19 mouse cellular contexts compared by ENCODE assay signal in genomic region chr10:46071810-46072549, GRCm38 (mm10).
DNase-seq lines count a peak whose midpoint lies in the region; ATAC-seq and TF ChIP-seq lines count a peak whose summit lies in the region.
"Had no signal": no experiment of that assay in that cellular context is flagged by ENCODE, and none has a peak within 500 bp of the region (broad histone marks: within the 10 kb centered on the region; RNA-seq: fewer than 3 reads in every experiment).

No protein-coding gene starts in this region.

- no peaks in the 10 kb centered on the region for H3K27me3 ChIP-seq in forebrain, embryonic 13.5 days
- no peaks in the 10 kb centered on the region for H3K27me3 ChIP-seq in hindbrain, embryonic 15.5 days
- no peaks in the 10 kb centered on the region for H3K27me3 ChIP-seq in midbrain, embryonic 15.5 days (replicated peaks)
- H3K27me3 ChIP-seq in kidney, embryonic 14.5 days (ENCODE audit: control insufficient read depth, insufficient read depth, low read length), result no peaks in the 10 kb centered on the region
- H3K27me3 ChIP-seq: kidney, embryonic 15.5 days; limb, embryonic 12.5 days; liver, embryonic 15.5 days had no signal

- ATAC-seq in forebrain, embryonic 13.5 days, result peak; percentile 55
- ATAC-seq in hindbrain, embryonic 15.5 days (ENCODE audit: low FRiP score, low read depth), result peak; percentile 50; the same call in 1 of the 2 replicates
- peak; percentile 70 for ATAC-seq in midbrain, embryonic 15.5 days (replicated peaks)
- ATAC-seq in erythroid progenitor cell, adult 5-6 weeks (replicated peaks; ENCODE audit: low FRiP score, poor library complexity, severe bottlenecking), result no peak
- no peak for ATAC-seq in kidney, embryonic 14.5 days (ENCODE audit: low FRiP score, low TSS enrichment)

- H3K36me3 ChIP-seq in forebrain, embryonic 13.5 days (ENCODE audit: poor library complexity, severe bottlenecking), result no peaks in the 10 kb centered on the region
- no peaks in the 10 kb centered on the region for H3K36me3 ChIP-seq in hindbrain, embryonic 15.5 days
- H3K36me3 ChIP-seq in midbrain, embryonic 15.5 days (replicated peaks), result no peaks in the 10 kb centered on the region
- no peaks in the 10 kb centered on the region for H3K36me3 ChIP-seq in kidney, embryonic 14.5 days (ENCODE audit: control insufficient read depth, insufficient read depth, low read length)
- H3K36me3 ChIP-seq: heart, embryonic 10.5 days; kidney, embryonic 15.5 days; limb, embryonic 12.5 days; liver, embryonic 15.5 days had no signal

- no peak for TF ChIP-seq CTCF in brain, embryonic 14.5 days (IDR thresholded peaks at IDR 0.05; ENCODE audit: borderline replicate concordance, extremely low read depth, insufficient read depth, insufficient read length)

- H3K4me1 ChIP-seq in forebrain, embryonic 13.5 days, result peaks cover 21% of the 10 kb centered on the region
- H3K4me1 ChIP-seq in hindbrain, embryonic 15.5 days (replicated peaks), result peaks cover 24% of the 10 kb centered on the region
- H3K4me1 ChIP-seq in midbrain, embryonic 15.5 days, result peaks cover 18% of the 10 kb centered on the region
- H3K4me1 ChIP-seq in kidney, embryonic 14.5 days (ENCODE audit: control insufficient read depth, insufficient read depth, low read length), result no peaks in the 10 kb centered on the region
- H3K4me1 ChIP-seq: heart, embryonic 10.5 days; kidney, embryonic 15.5 days; liver, embryonic 15.5 days had no signal

- H3K4me2 ChIP-seq in forebrain, embryonic 13.5 days, result 0 out of 2 replicates have a peak overlapping the region, but pooled peaks have one; percentile 12
- peak overlapping the region; percentile 24; the same call in 1 of the 2 replicates for H3K4me2 ChIP-seq in hindbrain, embryonic 15.5 days
- H3K4me2 ChIP-seq in midbrain, embryonic 15.5 days, result no peak overlapping the region
- H3K4me2 ChIP-seq in kidney, embryonic 14.5 days (replicated peaks; ENCODE audit: low read depth, low read length), result no peak overlapping the region
- H3K4me2 ChIP-seq: kidney, embryonic 15.5 days; limb, embryonic 12.5 days; liver, embryonic 15.5 days had no signal

- H3K27ac ChIP-seq in forebrain, embryonic 13.5 days, result no peak overlapping the region
- H3K27ac ChIP-seq in hindbrain, embryonic 15.5 days (replicated peaks), result peak overlapping the region; percentile 58
- peak overlapping the region; percentile 71 for H3K27ac ChIP-seq in midbrain, embryonic 15.5 days
- no peak overlapping the region for H3K27ac ChIP-seq in kidney, embryonic 14.5 days (ENCODE audit: low read depth, low read length)
- H3K27ac ChIP-seq: heart, embryonic 10.5 days; kidney, embryonic 15.5 days; left cerebral cortex, adult 2 months; limb, embryonic 12.5 days; liver, embryonic 15.5 days had no signal

- 55% methylated on average over 12 of the region's 12 CpGs for WGBS in forebrain, embryonic 13.5 days
- WGBS in hindbrain, embryonic 15.5 days, result 42% methylated on average over 12 of the region's 12 CpGs
- 50% methylated on average over 12 of the region's 12 CpGs for WGBS in midbrain, embryonic 15.5 days
- WGBS in kidney, embryonic 14.5 days, result 86% methylated on average over 12 of the region's 12 CpGs

- DNase-seq in brain, embryonic 14.5 days (ENCODE audit: low read depth), result peak; percentile 71
- DNase-seq in left cerebral cortex, postnatal 14 days (ENCODE audit: low spot score in 2 of 2), result no peak
- DNase-seq in layer of hippocampus, postnatal 36 days, result no peak
- DNase-seq: cerebellum, adult 9-11 months; gastrocnemius, postnatal 36 days; heart, postnatal 10 days; lung, postnatal 36 days; right cerebral cortex, adult 18-20 months; thymus, postnatal 4 days had no signal

- H3K9me3 ChIP-seq in forebrain, embryonic 13.5 days (replicated peaks), result no peaks in the 10 kb centered on the region
- H3K9me3 ChIP-seq in hindbrain, embryonic 15.5 days, result no peaks in the 10 kb centered on the region
- no peaks in the 10 kb centered on the region for H3K9me3 ChIP-seq in midbrain, embryonic 15.5 days
- H3K9me3 ChIP-seq in kidney, embryonic 14.5 days (ENCODE audit: control insufficient read depth, low read length), result no peaks in the 10 kb centered on the region
- H3K9me3 ChIP-seq: heart, embryonic 10.5 days; kidney, embryonic 15.5 days; limb, embryonic 12.5 days; liver, embryonic 15.5 days had no signal

- no peak for TF ChIP-seq POLR2A in brain, embryonic 14.5 days (IDR thresholded peaks at IDR 0.05; ENCODE audit: borderline replicate concordance, extremely low read depth, insufficient read depth, insufficient read length, poor library complexity, severe bottlenecking)

- intact Hi-C loops in left cerebral cortex, postnatal 14 days (cut with DNase I), result no loop called here

- no peak overlapping the region for H3K9ac ChIP-seq in forebrain, embryonic 13.5 days
- no peak overlapping the region for H3K9ac ChIP-seq in hindbrain, embryonic 15.5 days
- H3K9ac ChIP-seq in midbrain, embryonic 15.5 days, result no peak overlapping the region; the same call in 1 of the 2 replicates
- no peak overlapping the region for H3K9ac ChIP-seq in kidney, embryonic 14.5 days (ENCODE audit: low read depth, low read length)
- H3K9ac ChIP-seq: kidney, embryonic 15.5 days; limb, embryonic 12.5 days; liver, embryonic 15.5 days had no signal

- H3K4me3 ChIP-seq in forebrain, embryonic 13.5 days, result no peak overlapping the region
- no peak overlapping the region for H3K4me3 ChIP-seq in hindbrain, embryonic 15.5 days
- H3K4me3 ChIP-seq in midbrain, embryonic 15.5 days, result no peak overlapping the region
- no peak overlapping the region for H3K4me3 ChIP-seq in kidney, embryonic 14.5 days (ENCODE audit: low read length)
- H3K4me3 ChIP-seq: heart, embryonic 10.5 days; kidney, embryonic 15.5 days; left cerebral cortex, adult 2 months; limb, embryonic 12.5 days; liver, embryonic 15.5 days had no signal

Comparison
In these comparisons a context has a peak if more than half of its experiments do, and no peak if none do; other contexts are left out.
1. ATAC-seq: peak in forebrain, embryonic 13.5 days (single experiment), hindbrain, embryonic 15.5 days (single experiment) and midbrain, embryonic 15.5 days (single experiment); none in erythroid progenitor cell, adult 5-6 weeks (single experiment) and kidney, embryonic 14.5 days (single experiment).
2. H3K27ac ChIP-seq: peak in hindbrain, embryonic 15.5 days (single experiment) and midbrain, embryonic 15.5 days (single experiment); none in forebrain, embryonic 13.5 days (single experiment) and kidney, embryonic 14.5 days (single experiment).
3. H3K4me2 ChIP-seq: peak in forebrain, embryonic 13.5 days (single experiment) and hindbrain, embryonic 15.5 days (single experiment); none in midbrain, embryonic 15.5 days (single experiment) and kidney, embryonic 14.5 days (single experiment).